Mouse (Mus musculus): ENCODE measurements around the gene Dgcr2.

Gene Dgcr2

GRCm38 (mm10) chr16:17809125-17809524, 89.2 kb downstream of the Dgcr2 start:
- no peak for DNase-seq (ENCODE audit: low read depth, low spot score)

DNA sequence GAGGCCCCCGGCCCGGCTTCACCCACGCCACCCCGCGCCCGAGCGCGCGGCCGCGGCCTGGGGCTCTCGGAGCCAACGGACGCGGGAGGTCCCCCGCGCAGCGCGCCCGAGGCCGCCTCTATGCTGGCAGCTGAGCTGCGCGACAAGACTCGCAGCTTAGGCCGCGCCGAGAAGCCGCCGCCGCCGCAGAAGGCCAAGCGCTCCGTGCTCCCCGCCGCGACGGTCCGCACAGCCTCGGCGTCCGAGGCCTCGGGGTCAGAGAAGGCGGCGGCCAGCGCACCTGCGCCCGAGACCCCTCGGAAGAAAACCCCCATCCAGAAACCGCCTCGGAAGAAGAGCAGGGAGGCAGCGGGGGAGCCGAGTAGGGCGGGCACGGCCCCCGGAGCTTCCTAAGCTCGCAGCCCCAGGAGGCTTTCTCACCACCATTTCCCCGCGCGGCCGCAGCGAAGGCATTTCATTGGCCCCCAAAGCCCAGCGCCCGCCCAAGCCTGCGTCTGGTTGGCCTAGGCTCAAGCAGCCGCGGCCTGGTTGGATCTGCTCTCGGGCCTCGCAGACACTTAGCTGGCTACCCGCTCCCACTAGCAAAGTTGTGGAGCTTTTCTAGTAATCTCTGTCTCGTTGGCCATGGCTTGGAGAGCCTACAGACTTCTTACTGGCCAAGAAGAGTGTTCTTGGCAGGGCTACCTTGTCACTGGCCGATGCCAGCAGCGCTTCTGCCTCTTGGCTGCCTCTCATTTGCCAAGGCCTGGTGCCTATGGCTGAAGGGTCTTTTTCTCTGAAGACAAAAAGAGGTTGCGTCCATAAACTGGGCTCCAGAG, 91.0 kb downstream of the Dgcr2 start:
- no peak for DNase-seq (ENCODE audit: low read depth, low spot score)

- DNase-seq (ENCODE audit: low read depth, low spot score), result no peak
These were observed 91.7 kb downstream of the Dgcr2 start for GRCm38 (mm10) chr16:17806581-17807191.

DNA sequence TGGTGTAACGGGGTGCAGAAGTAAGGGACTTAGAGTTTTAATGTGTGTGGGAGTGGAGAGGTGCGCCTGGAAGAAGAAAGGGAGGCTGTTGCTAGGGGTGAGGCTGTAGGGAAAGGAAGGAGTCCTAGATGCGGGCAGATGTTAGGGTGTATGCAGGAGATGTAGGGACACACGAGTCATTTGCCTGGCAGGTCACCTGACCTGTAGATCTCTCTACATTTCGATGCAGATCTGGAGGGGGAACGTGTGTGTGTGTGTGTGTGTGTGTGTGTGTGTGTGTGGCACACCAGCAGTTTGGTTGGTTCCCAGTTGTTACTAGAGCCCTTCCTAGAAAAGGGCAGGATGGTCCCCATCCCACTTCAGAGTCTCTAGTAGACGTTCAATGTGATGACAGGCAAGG, 93.4 kb downstream of the Dgcr2 start:
- no peak for DNase-seq (ENCODE audit: low read depth, low spot score)

DNA sequence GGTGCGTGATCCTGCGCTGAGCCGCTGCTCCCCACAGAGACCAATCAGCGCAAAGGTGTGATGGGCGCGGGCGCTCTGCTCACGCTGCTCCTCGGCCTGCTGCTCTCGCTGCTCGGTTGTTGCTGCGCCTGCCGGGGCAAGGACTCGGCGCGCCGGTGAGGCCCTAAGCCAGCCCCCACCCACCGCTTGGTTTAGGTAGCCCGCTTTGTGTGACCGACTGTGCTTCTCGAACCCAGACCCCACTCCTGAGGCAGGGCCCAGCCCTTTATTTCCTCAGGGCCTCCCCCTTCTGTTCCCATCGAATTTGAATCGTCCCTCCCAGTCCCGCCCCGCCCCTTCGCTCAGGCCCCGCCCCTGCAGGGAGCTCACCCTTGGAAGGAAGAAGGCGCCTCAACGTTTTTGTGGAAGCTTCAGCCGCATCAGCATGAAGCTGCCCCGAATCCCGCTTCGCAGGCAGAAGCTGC, 93.9 kb downstream of the Dgcr2 start:
- DNase-seq (ENCODE audit: low read depth, low spot score), result no peak

- no peak for DNase-seq (ENCODE audit: low read depth, low spot score)
These were observed 94.5 kb downstream of the Dgcr2 start for GRCm38 (mm10) chr16:17803675-17804448.

- no peak for DNase-seq (ENCODE audit: low read depth, low spot score)
These were observed 95.3 kb downstream of the Dgcr2 start for GRCm38 (mm10) chr16:17802839-17803674.

DNA sequence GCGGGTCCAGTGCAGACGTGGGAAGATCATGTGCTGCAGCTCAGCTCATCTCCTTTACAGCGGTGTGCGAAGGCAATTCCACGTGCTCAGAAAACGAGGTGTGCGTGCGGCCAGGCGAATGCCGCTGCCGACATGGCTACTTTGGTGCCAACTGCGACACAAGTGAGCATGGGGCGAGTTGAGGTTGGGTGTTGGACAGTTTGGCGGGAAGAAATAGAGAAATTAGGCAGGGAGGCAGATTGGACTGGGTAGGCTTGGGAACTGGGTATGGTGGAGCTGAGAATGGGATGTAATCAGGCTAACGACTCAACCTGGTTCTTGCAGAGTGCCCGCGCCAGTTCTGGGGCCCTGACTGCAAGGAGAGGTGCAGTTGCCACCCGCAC, 95.9 kb downstream of the Dgcr2 start:
- no peak for DNase-seq (ENCODE audit: low read depth, low spot score)

GRCm38 (mm10) chr16:17801777-17802455, 96.4 kb downstream of the Dgcr2 start:
- DNase-seq (ENCODE audit: low read depth, low spot score), result no peak

- DNase-seq (ENCODE audit: low read depth, low spot score), result no peak
These were observed 98.8 kb downstream of the Dgcr2 start for GRCm38 (mm10) chr16:17799584-17799983.

GRCm38 (mm10) chr16:17798321-17799180, 99.8 kb downstream of the Dgcr2 start:
- no peak for DNase-seq (ENCODE audit: low read depth, low spot score)

DNA sequence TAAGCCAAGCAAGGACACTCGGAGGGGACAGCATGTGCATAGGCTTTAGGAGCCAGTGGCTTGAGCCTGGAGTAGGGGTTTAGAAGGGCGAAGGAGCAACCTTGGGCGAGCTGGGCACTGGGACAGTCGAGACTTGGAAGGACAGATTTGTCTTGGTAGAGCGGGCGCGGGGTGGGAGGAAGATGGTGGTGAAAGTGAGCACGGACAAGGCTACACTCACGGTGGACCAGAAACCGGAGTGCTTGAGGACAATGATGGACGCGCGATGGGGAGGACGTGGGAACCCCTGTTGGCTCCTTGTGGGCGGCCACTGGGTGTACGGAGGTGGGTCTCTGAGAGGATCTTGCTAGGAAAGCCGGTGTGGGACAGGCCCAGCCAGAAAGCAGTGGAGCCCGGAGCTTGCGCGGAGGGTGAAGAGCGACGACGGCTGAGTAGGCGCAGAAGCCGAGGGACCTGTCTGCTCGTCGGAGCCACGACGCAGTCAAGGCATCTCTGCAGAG, 100.5 kb downstream of the Dgcr2 start:
- no peak for DNase-seq (ENCODE audit: low read depth, low spot score)

DNA sequence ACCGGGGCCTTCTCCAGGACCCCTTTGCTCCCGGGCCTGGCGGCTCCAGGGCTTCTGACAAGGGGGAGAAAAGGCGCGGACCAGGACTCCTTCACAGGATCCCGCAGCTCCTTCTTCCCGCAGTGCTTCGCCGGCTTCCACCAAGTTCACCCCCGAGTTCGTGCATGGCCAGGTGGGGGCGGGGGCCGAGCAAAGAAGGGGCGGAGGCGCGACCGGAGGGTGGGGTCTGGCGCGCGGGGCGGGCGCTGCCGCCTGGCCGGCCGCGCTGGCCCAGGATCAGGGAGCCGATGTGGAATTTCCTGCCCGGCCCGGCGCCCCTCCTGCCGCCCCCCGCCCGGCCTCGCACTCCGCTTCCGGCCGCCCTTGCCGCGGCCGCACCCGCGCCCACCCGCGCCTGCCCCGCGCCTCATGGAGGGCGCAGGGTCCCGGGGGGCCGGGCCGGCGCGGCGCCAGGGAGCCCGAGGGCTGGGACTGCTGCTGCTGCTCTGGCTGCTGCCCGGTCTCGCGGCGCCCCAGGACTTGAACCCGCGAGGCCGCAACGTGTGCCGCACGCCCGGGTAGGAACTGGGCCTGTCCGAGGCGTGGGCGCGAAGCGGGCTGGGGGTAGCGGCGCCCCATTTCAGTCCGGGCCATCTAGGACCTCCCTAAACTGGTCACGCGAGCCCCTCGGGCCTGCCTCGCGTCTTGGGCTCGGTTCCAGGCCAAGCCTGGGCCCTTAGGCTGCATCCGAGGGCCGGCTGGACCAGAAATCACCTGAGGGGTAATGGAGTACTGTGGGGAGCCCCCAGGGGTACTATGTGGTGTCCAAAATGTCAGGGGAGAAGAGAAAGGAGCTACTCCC, 101.2 kb downstream of the Dgcr2 start, which contains the start of gene Scarf2:
Gene Scarf2, plus strand, starts transcription at position 312 of the 841 bp plus-strand sequence.
- DNase-seq (ENCODE audit: low read depth, low spot score), result no peak

- DNase-seq (ENCODE audit: low read depth, low spot score), result no peak
These were observed 101.8 kb downstream of the Dgcr2 start for GRCm38 (mm10) chr16:17796519-17796918.

- DNase-seq (ENCODE audit: low read depth, low spot score), result no peak
These were observed 102.7 kb downstream of the Dgcr2 start for GRCm38 (mm10) chr16:17795643-17796042.

- no peak for DNase-seq (ENCODE audit: low read depth, low spot score)
These were observed 104.3 kb downstream of the Dgcr2 start for GRCm38 (mm10) chr16:17794047-17794446.

DNA sequence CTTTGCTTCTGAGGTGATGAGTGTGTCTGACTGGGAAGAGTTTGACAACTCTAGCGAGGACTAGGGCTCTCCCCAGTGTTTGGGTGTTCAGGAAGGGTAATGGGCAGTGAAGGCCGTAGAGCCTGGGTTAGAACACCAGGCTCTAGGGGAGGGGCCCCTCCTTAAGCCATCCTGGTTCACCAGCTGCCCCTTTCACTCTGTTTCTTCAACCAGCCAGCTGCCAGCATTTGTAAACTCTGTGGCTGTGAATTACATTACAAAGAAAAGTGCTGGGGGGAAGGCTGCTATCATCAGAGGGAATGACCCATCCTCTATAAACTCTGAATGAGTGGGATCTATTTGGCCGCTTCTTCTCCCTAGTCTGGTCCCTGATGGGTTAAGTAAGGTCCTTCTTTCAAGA, 105.6 kb downstream of the Dgcr2 start:
- no peak for DNase-seq (ENCODE audit: low read depth, low spot score)

Data from c-Kit-negative CD71-positive TER-119-positive erythroid progenitor cells, embryonic 14.5 days (primary cell).